Mouse (Mus musculus) spleen, adult 10 weeks (tissue): Measurements from ENCODE around the gene Rpl4. TPM values are rescaled to one million over a fixed set of nuclear protein-coding genes. Genes with fewer than 3 reads are reported as not detected.

Source experiments
- polyA plus RNA-seq: library from polyadenylated mRNA; stranded (reverse); fragments of 350-450 nt; fragmentation: Illumina TruSeq; extraction: RNeasy Lipid Tissue Mini Kit (QIAGEN cat#74804); gene quantifications from one replicate; pipeline ENCODE4 v1.2.3, GENCODE M21; 2015; ENCODE audit warnings: low replicate concordance; ENCODE audit not compliant: insufficient read depth

Rpl4 gene
- 2,557 TPM for polyA plus RNA-seq

GRCm38 (mm10) chr9:64172816-64173665 lies at the start of gene Rpl4, which contains the start of gene Zwilch:
Gene Rpl4 (plus strand): TSS chr9:64173375.
Gene Zwilch (minus strand): TSS chr9:64173104.

GRCm38 (mm10) chr9:64178974-64179646 lies 5.9 kb downstream of the Rpl4 start, which contains the start of gene Snapc5:
Gene Snapc5 (plus strand): TSS chr9:64179274.

Other genes with a start within 250 kb of the Rpl4 start
- gene Smad6, start 151.3 kb upstream of the Rpl4 start, polyA plus RNA-seq, result 0.61 TPM
- gene Lctl, start 56.2 kb upstream of the Rpl4 start, polyA plus RNA-seq, result not detected
- gene Zwilch, start 271 bp upstream of the Rpl4 start, polyA plus RNA-seq, result 12.0 TPM
- gene Snapc5, start 5.9 kb downstream of the Rpl4 start, polyA plus RNA-seq, result 52.9 TPM
- 0.28 TPM for gene Uchl4, start 61.8 kb downstream of the Rpl4 start, polyA plus RNA-seq
- 104 TPM for gene Map2k1, start 80.3 kb downstream of the Rpl4 start, polyA plus RNA-seq
- gene Tipin, start 108.2 kb downstream of the Rpl4 start, polyA plus RNA-seq, result 71.4 TPM
- gene Dis3l, start 167.9 kb downstream of the Rpl4 start, polyA plus RNA-seq, result 15.5 TPM
- 0.41 TPM for gene Megf11, start 212.3 kb downstream of the Rpl4 start, polyA plus RNA-seq